Mouse (Mus musculus): ENCODE data around the gene Kat2b. TPM values are rescaled to one million over a fixed set of nuclear protein-coding genes. Genes with fewer than 3 reads are reported as not detected.
A peak's percentile ranks its signal among the peaks of the same experiment; 100 is the strongest.

Gene Kat2b
- polyA plus RNA-seq, 1 experiment from 2014 or later = 4.2 TPM

DNA sequence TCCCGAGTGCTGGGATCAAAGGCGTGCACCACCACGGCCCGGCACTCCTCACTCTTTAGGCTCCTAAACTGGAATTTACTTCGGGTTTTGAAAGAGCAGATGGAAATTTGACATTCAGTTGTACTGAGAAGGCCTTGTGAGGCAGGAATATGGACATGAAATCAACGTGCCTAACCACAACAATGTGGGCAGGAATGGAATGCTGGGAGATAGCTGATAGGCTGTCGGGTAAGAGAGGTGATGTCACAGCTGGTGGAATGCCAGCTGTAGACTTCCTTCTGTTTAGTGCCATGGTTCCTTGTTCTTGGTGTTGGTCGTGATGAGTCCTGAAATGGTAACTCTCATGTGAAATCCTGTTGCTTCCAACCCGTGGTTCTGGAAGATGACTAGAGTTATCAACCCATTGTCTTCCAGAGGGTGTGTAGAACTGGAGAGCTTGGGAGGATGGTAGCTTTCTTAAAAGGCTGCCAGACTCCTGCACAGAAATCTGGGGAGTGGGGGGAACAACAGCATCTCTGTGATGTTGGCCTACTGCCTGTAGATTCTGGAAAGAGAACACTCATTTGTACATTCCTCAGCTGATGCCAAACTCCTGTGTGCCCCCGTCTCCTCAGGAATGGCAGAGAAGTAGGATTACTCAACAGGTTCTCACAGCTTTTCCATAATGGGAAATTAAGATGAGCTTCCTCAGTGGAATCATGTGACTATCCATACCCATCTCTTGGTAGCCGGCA lies 17.4 kb downstream of the Kat2b start:
- ATAC-seq (ENCODE audit: insufficient read depth) = no peak
- no peaks in the 10 kb centered on the region for H3K9me3 ChIP-seq (replicated peaks)
- 67% methylated on average over 11 of the region's 11 CpGs for WGBS (ENCODE audit: insufficient replicate concordance)
- H3K4me3 ChIP-seq (replicated peaks) = no peak overlapping the region
- 0 out of 2 replicates have a peak, but pooled peaks cover 7% of the 10 kb centered on the region for H3K36me3 ChIP-seq (replicated peaks)
- no peak overlapping the region for H3K9ac ChIP-seq
- no peak overlapping the region for H3K27ac ChIP-seq (replicated peaks)
- no peak overlapping the region for H3K4me2 ChIP-seq
- peaks cover 51% of the 10 kb centered on the region for H3K4me1 ChIP-seq (replicated peaks)
- no peaks in the 10 kb centered on the region for H3K27me3 ChIP-seq

DNA sequence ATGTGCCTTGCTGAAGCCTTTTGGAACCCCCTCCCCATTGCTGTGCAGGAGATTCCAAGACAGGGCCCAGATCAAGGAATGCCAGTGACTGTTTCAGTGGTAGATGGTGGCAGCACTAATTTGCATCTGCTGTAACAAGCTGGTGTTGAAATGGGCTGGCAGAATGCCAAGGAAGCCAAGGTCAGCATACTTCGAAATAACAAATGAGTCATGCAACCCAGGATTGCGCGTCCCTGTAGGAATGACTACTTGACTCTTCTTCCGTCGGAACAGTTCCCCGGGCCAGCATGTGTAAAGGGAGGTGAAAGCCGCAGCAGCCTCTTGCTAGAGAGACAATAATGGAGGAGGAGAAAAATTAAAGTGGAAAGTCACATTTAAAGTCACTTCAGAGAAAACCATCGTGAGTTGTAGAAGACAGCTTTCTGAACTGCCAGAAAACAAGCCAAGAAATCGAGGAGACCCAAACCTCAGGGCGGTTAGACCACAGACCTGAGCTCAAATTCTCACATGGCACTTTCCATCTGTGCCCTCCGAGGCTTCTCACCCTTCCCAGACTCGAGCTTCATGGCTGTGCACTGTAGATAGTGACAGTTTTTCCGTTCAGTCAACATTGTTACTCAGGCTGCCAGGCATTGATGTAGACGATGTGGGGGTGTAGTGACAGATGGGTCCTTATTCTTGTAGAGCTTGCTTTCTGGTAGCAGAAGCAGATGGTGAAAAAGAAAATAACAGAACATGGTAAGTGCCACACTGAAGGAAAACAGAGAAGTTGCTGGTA lies 20.6 kb downstream of the Kat2b start:
- WGBS (ENCODE audit: insufficient replicate concordance) = 13% methylated on average over 14 of the region's 14 CpGs
- Histone ChIP-seq H3K36me3 (replicated peaks) (0 out of 2 replicates have a peak, but pooled peaks cover 7% of the 10 kb centered on the region), H3K9me3 (replicated peaks) (no peaks in the 10 kb centered on the region), H3K4me3 (replicated peaks) (no peak overlapping the region), H3K9ac (0 out of 2 replicates have a peak overlapping the region, but pooled peaks have one; percentile 4), H3K27me3 (no peaks in the 10 kb centered on the region), H3K4me2 (peak overlapping the region; percentile 42), H3K27ac (replicated peaks) (peak overlapping the region; percentile 73), H3K4me1 (replicated peaks) (peaks cover 32% of the 10 kb centered on the region)
- ATAC-seq (ENCODE audit: insufficient read depth) = peak; percentile 87

DNA sequence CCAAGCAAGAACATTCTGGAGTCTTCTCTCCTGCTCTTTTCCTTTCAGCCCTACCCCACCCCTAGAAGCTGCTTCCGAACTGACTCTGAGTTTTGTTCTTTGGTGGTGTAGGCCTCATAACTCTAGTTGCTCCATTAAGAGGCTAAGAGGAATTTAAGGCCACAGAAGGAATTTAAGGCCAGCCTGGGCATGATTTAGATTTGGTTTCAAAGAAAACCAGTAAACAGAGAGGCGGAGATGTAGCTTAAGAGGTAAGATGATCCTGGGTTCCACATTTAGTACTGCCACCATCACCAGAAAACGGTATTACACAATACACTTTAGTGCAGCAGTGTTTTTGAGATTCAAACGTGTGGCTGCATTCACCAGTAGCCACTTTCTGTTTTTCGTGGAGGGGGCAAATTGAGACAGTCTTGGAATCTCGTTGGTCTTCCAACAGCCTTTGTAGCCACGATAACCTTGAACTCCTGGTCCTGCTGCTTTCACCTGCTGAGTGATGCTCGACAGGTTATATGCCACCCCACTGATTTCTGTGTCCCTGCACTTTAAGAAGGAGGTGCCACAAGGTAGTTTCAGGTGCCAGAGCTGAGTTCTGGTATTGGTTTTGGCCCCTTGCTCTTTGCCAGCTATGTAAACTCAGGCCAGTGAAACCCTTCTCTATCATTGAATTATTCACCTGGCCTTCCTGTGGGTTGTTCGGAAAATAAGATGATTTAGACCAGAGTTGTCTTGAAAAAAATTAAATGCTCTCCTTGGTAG lies 21.6 kb downstream of the Kat2b start:
- peaks cover 27% of the 10 kb centered on the region for H3K4me1 ChIP-seq (replicated peaks)
- no peak for ATAC-seq (ENCODE audit: insufficient read depth)
- peak overlapping the region; percentile 73 for H3K27ac ChIP-seq (replicated peaks)
- H3K9me3 ChIP-seq (replicated peaks) = no peaks in the 10 kb centered on the region
- H3K36me3 ChIP-seq (replicated peaks) = 0 out of 2 replicates have a peak, but pooled peaks cover 7% of the 10 kb centered on the region
- H3K4me2 ChIP-seq = 0 out of 2 replicates have a peak overlapping the region, but pooled peaks have one; percentile 42
- H3K9ac ChIP-seq = no peak overlapping the region
- H3K4me3 ChIP-seq (replicated peaks) = no peak overlapping the region
- H3K27me3 ChIP-seq = no peaks in the 10 kb centered on the region
- 58% methylated on average over 9 of the region's 9 CpGs for WGBS (ENCODE audit: insufficient replicate concordance)

DNA sequence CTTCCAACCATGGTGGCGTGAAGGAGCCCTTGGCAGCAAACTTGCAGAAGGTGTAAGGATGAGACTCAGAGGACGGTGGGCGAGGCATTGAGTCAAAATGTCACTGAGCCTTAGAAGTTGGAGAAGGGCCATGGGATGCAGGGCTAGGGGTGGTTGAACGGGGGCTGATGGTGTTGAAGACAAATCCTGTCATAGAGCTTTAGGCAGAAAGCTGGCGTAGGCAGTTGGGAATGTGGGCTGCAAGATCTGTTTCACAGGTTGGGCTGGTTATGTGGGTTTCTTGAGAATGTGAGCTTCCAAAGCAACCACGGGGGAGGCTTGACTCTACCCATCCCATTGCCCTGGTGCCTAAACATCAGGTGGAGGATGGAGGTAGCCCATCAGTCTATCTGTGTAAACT lies 23.4 kb downstream of the Kat2b start:
- Histone ChIP-seq H3K4me2 (no peak overlapping the region), H3K4me3 (replicated peaks) (no peak overlapping the region), H3K4me1 (replicated peaks) (peaks cover 36% of the 10 kb centered on the region), H3K9ac (no peak overlapping the region), H3K27ac (replicated peaks) (no peak overlapping the region), H3K36me3 (replicated peaks) (no peaks in the 10 kb centered on the region), H3K9me3 (replicated peaks) (no peaks in the 10 kb centered on the region), H3K27me3 (no peaks in the 10 kb centered on the region)
- ATAC-seq (ENCODE audit: insufficient read depth) = no peak
- WGBS (ENCODE audit: insufficient replicate concordance) = 75% methylated on average over 6 of the region's 6 CpGs

DNA sequence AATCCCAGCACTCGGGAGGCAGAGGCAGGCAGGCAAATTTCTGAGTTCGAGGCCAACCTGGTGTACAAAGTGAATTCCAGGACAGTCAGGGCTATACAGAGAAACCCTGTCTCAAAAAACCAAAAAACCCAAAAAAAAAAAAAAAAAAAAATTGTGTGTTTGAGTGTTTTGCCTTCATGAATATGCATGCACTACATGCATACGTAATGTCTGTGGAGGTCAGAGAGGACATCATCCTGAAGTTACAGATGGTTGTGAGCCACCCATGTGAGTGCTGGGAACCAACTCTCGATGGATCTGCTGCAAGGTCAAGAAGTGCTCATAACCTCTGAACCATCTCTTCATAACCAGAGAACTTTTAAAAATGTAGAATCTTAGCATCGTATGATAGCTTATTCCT lies 25.2 kb downstream of the Kat2b start:
- H3K9me3 ChIP-seq (replicated peaks) = no peaks in the 10 kb centered on the region
- no peaks in the 10 kb centered on the region for H3K27me3 ChIP-seq
- H3K36me3 ChIP-seq (replicated peaks) = no peaks in the 10 kb centered on the region
- ATAC-seq (ENCODE audit: insufficient read depth) = no peak
- H3K4me2 ChIP-seq = no peak overlapping the region
- peaks cover 44% of the 10 kb centered on the region for H3K4me1 ChIP-seq (replicated peaks)
- no peak overlapping the region for H3K4me3 ChIP-seq (replicated peaks)
- 82% methylated on average over 5 of the region's 5 CpGs for WGBS (ENCODE audit: insufficient replicate concordance)
- H3K9ac ChIP-seq = no peak overlapping the region
- H3K27ac ChIP-seq (replicated peaks) = no peak overlapping the region

DNA sequence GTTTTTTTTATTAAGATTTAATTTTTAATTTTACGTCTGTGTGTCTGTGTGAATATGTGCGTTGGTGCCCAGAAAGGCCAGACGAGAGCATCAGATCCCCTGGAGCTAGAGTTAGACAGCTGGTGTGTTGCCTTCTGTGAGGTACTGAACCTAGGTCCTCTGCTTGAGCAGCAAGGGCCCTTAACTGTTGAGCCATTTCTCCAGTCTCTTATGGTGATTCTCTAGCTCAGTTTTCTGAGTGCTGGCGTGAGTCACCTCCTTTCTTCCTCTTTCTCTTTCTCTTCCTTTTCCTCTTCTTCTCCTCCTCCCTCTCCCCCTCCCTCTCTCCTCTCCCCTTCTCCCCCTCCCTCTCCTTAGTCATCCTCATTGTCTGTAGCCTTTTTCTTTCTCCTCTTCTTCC lies 27.9 kb downstream of the Kat2b start:
- Histone ChIP-seq H3K4me1 (replicated peaks) (peaks cover 44% of the 10 kb centered on the region), H3K9ac (no peak overlapping the region), H3K27me3 (no peaks in the 10 kb centered on the region), H3K4me3 (replicated peaks) (no peak overlapping the region), H3K36me3 (replicated peaks) (no peaks in the 10 kb centered on the region), H3K4me2 (no peak overlapping the region), H3K9me3 (replicated peaks) (no peaks in the 10 kb centered on the region), H3K27ac (replicated peaks) (peak overlapping the region; percentile 41; the same call in 1 of the 2 replicates)
- ATAC-seq (ENCODE audit: insufficient read depth) = no peak
- 55% methylated on average over 4 of the region's 4 CpGs for WGBS (ENCODE audit: insufficient replicate concordance)

DNA sequence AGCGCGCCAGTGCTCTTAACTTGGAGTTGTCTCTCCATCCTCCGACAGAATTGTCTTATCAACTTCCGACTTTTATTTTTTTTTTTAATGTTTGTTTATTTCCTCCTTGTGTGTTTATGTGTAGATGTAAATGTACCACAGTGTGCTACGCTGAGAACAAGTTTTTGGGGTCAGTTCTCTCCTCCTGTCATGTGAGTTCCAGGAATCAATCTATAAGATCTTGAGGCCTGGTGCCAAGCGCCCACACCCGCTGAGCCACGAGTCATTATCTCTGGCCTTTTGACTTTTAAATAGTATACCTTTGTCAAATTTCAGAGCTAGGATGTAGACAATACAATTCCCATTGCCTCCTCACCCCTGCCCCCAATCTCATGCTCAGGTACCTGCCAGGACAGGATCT lies 28.9 kb downstream of the Kat2b start:
- no peaks in the 10 kb centered on the region for H3K36me3 ChIP-seq (replicated peaks)
- no peaks in the 10 kb centered on the region for H3K27me3 ChIP-seq
- peak; percentile 45; the same call in 1 of the 2 replicates for ATAC-seq (ENCODE audit: insufficient read depth)
- H3K4me3 ChIP-seq (replicated peaks) = no peak overlapping the region
- WGBS (ENCODE audit: insufficient replicate concordance) = 49% methylated on average over 8 of the region's 8 CpGs
- H3K27ac ChIP-seq (replicated peaks) = peak overlapping the region; percentile 77
- H3K9ac ChIP-seq = no peak overlapping the region
- H3K4me1 ChIP-seq (replicated peaks) = peaks cover 44% of the 10 kb centered on the region
- H3K9me3 ChIP-seq (replicated peaks) = no peaks in the 10 kb centered on the region
- peak overlapping the region; percentile 50 for H3K4me2 ChIP-seq

DNA sequence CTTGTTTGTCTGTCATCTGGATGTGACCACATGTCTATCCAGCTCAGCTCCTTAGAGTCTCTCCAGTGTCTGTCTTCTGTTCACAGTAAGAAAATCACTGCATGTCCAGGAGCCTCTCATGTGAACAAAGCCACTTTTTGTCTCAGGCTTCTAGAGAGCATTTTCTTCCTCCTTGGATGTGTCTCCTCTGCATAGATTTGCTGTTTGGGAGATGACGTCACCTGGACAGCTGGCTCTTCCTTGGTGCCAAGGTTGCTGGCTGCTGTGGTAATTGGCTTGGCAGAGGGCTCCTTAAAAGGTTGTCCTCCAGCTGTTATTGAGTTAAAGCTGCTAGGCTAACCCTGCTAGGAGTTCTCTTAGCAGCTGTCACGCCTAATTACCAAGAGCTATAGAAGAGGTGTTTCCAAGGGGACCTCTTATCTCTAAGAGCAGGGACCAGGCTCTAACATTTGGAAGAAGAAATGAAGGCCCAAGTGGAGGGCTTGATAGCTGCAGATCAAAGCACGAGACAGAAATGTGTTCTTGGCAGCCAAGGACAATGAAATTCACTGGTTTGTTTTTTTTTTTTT lies 29.7 kb downstream of the Kat2b start:
- peak overlapping the region; percentile 17 for H3K9ac ChIP-seq

DNA sequence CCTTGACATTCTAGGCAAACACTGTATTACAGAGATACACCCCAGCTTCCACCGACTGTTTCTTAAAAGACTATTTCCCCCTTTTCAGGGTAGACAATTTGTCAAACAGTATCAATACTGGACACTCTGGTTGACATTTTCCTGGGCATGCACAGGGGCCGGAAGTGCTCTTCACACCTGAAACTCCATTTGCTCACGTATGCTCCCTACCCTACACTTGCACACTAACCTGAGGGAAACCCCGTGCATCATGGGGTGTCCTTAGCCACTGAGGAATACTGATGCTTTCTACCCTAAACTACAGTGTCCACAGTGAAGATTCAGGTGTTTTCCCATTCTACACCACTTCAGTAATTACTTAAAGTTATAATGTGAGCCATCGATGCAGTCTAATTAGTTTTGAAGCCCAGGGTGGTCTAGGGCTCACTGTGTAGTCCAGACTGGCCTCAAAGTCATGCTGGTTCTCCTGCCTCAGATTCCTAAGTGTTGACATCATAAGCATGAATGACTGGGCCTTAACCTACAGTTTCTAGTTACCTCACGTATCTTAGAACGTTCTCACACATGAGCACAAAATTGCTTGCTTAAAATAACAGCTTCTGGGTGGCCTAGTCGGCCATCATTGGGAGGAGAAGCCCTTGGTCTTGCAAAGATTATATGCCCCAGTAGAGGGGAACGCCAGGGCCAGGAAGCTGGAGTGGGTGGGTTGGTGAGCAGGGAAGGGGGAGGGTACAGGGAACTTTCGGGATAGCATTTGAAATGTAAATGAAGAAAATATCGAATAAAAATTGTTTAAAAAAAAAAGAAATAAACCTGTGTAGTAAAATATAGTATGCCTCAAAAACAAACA lies 30.5 kb downstream of the Kat2b start:
- Histone ChIP-seq H3K27ac (replicated peaks) (peak overlapping the region; percentile 77), H3K27me3 (no peaks in the 10 kb centered on the region), H3K4me3 (replicated peaks) (no peak overlapping the region), H3K9me3 (replicated peaks) (no peaks in the 10 kb centered on the region), H3K4me2 (peak overlapping the region; percentile 50; the same call in 1 of the 2 replicates), H3K4me1 (replicated peaks) (peaks cover 51% of the 10 kb centered on the region), H3K9ac (no peak overlapping the region), H3K36me3 (replicated peaks) (no peaks in the 10 kb centered on the region)
- no peak for ATAC-seq (ENCODE audit: insufficient read depth)
- WGBS (ENCODE audit: insufficient replicate concordance) = 61% methylated on average over 11 of the region's 11 CpGs

More for the DNA sequence above, 29.7 kb downstream of the Kat2b start:
- peaks cover 45% of the 10 kb centered on the region for H3K4me1 ChIP-seq (replicated peaks)
- WGBS (ENCODE audit: insufficient replicate concordance) = 34% methylated on average over 3 of the region's 3 CpGs
- no peaks in the 10 kb centered on the region for H3K9me3 ChIP-seq (replicated peaks)
- H3K36me3 ChIP-seq (replicated peaks) = no peaks in the 10 kb centered on the region
- H3K27me3 ChIP-seq = no peaks in the 10 kb centered on the region
- peak overlapping the region; percentile 50 for H3K4me2 ChIP-seq
- peak; percentile 85 for ATAC-seq (ENCODE audit: insufficient read depth)
- H3K4me3 ChIP-seq (replicated peaks) = no peak overlapping the region
- H3K27ac ChIP-seq (replicated peaks) = peak overlapping the region; percentile 77

DNA sequence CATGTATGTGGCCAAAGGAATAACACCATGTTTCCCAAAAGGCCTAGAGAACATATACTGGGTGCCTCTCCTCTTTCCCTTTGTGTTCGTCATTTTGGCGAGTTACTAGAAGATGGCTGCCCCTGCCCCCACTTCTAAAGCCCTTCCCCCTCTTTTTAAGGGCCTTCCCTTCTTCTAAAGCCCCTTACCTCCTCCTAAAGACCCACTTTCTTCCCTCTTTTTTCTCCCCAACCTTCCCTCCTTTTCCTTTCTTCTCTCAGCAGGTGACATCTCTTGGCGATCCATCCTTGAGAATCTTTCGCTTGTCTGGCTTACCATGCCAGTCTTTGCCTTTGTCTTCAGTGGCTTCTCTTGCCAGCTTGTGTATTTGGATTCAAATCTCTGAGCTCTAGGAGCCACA lies 31.9 kb downstream of the Kat2b start:
- Histone ChIP-seq H3K36me3 (replicated peaks) (no peaks in the 10 kb centered on the region), H3K9me3 (replicated peaks) (no peaks in the 10 kb centered on the region), H3K27me3 (no peaks in the 10 kb centered on the region), H3K9ac (no peak overlapping the region), H3K4me1 (replicated peaks) (peaks cover 51% of the 10 kb centered on the region), H3K4me2 (no peak overlapping the region), H3K4me3 (replicated peaks) (no peak overlapping the region), H3K27ac (replicated peaks) (no peak overlapping the region)
- ATAC-seq (ENCODE audit: insufficient read depth) = no peak
- 80% methylated on average over 4 of the region's 4 CpGs for WGBS (ENCODE audit: insufficient replicate concordance)
